Mouse (Mus musculus) thymus, postnatal 36 days (tissue): Measurements from ENCODE around the gene Tsn.
A peak's percentile ranks its signal among the peaks of the same experiment; 100 is the strongest.

Experiments used
- DNase-seq, 2 experiments: peaks; one replicate each; pipeline ENCODE4 v3.0.0; 2022; ENCODE audit warnings: mixed read lengths in 2 of 2

Gene Tsn

DNA sequence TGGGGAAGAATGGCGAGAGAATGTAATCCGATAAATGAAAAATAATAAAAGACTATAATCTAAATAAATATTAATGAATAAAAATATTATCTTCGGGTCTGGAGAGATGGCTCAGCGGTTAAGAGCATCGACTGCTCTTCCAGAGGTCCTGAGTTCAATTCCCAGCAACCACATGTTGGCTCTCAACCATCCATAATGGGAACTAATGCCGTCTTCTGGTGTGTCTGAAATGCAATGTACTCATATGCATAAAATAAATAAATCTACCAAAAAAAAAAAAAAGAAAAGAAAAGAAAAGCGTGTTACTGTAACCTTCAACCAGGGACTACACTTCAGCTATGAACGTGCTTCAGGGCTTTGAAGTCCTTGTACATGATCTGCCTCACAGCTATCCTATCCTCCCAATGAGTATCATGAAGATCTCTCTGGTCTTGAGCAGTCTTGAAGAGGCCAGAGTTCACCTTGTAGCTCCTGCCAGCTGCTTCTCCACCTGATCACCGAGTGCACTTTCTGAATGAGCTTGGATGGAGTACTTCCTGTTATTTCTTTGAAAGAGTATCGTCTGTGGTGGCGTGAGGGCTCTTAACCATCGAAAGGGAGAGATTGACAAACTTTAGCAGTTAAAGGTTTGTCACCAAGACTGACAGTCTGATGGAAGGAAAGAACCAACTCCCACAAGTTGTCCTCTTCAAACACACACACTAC lies at the start of gene Tsn:
TSS of gene Tsn (minus strand) at position 118 of the 705 bp plus-strand sequence.
- DNase-seq, result no peak

DNA sequence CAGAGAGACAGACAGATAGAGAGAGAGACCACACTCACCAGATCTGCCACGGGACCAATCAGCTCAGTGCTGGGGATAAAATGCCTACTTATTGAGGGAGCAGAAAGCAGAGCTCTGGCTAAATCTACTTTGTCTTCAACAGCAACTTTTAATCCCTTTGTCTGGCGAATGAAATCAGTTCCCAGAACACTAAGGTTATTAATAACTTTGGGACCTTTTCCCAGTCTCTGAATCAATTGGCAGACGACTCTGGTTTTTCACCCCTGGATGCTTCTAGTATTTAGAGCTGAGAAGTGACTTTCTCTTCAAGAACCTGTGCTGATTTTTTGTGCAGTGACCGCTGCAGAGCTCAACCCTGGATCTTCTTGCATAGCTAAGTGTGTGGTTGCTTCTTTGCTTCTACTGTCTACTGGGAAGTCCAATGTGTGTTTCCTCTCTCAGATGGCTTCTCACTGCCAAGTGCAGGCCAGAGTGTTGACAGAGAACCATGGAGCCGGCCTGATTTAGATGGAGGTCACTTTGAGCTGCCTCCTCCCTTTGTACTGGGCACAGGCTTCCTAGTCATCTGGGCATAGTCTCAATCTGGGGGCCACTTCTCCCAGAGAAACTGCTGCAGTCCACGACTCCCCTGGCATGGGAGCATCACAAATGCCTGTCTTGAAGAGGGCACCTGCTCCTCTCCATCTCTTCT lies 47.7 kb upstream of the Tsn start:
- DNase-seq, result no peak

DNA sequence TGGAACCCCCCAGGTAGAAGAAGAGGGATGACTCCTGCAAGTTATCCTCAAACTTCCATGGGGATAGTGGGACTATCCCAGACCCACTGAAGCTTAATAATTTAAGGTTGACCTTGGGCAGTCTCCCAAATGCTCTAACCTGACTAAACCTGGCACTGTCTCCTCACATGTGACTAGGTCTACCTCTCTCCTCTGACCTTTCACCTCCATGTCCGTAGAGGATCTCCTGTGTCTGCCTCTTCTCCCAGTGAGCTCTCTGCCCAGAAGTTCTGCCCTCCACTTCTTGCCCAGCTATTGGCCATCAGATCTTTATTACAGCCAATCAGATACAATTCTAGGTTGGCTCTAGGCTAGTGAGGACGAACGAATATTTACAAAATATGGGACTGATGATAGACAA lies 38.4 kb upstream of the Tsn start:
- DNase-seq, result no peak

DNA sequence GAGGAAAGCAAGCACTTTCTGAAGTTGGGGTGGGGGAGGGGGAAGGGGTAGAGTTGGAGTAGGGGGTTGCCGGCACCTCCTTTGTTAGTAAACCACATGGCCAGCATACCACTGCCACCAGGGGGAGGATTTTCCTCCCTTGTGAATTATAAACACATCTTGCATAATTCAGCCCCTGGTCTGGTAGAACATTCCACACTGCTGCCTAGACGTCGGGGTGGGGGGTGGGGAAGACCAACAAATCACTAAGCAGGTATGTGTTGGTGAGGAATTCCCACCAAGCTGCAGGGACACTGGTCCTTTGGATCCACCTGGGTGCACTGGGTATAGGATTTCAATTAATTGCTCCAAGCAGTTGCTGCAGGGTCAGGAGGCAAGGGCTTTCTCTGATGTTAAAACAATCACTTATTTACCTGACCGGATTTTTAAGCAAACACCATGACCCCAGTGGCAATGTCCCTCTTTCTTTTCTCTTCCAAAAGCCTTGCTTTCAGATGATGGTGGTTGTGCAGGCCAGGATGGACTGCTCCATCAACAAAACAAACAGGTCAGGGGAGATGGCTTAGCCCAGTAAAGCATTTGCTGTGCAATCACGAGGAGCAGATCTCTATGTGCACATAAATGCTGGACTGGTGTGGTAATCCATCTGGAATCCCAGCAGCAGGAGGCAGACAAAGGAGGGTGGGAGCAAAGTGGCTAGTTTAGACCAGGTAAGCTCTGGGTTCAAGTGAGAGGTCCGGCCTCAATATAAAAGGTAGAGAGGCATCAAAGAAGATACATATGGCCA lies 32.3 kb upstream of the Tsn start:
- no peak for DNase-seq

DNA sequence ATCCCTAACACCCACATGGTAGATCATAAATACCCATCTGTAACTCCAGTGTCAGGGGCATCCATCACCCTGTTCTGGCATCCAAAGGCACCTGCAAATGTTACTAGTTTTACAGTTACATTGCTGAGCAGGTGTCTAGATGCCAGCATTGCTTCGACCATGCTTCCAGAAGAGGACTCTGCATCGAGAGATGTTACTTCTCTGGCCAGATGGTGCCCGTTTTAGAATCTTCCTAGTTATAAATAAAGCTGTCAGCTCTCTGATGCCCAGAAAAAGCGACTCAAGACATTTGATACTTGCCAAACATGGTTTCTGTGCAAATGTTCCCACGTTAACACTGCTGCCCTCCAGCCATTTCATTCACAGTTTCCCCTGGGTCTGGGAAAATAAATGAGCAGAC lies 26.4 kb upstream of the Tsn start:
- DNase-seq, result no peak

DNA sequence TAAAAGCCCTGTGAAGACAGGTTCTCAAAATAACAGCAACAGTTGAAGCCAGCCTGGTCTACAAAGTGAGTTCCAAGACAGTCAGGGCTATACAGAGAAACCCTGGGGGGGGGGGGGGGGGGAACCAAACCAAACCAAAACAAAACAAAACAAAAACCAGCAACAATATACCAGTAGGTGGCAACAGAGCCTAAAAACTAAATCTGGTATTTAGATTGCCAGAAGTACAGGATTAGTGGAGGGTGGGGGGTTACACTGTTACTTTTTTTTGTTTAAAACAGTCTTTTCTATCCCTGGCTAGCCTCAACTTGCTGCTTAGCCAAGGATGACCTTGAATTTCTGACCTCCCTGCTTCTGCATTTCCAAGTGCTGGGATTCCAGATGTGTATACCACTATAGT lies 24.3 kb upstream of the Tsn start:
- DNase-seq, result no peak

GRCm38 (mm10) chr1:118334749-118335713 lies 23.5 kb upstream of the Tsn start:
- no peak for DNase-seq

DNA sequence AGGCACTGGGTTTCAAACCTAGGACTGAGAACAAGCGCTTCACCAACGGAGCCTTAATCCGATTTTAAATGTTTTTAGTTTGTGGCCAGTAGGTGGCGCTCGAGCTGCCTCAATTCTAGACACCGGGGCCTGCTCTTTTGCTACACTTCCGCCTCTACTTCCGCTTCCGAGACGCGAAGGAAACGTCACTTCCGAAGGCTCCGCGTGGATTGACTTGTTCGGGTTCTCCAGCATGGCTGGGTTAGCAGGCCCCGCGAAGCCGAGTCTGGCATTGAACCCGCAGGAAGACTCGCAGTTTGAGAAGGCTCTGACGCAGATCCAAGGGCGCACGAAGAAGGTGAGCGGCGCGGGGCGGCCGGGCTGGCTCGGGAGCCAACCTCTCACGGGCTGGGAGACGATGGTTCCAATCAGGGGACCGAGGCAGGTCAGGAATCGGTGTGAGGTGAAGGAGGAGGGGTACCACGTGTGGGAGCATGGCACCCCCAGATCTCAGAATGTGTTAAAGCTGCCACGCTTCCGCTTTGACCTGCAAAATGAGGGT lies 10.2 kb upstream of the Tsn start, which contains the start of gene Nifk:
TSS of gene Nifk (plus strand) at position 179 of the 541 bp plus-strand sequence.
- peak; percentile 84 to 88 for DNase-seq

- peak; percentile 21 to 29 for DNase-seq
Observed at GRCm38 (mm10) chr1:118320696-118321095, 9.2 kb upstream of the Tsn start.

- DNase-seq, result peak; percentile 81 to 82
Observed at GRCm38 (mm10) chr1:118310780-118311621, 538 bp downstream of the Tsn start.

DNA sequence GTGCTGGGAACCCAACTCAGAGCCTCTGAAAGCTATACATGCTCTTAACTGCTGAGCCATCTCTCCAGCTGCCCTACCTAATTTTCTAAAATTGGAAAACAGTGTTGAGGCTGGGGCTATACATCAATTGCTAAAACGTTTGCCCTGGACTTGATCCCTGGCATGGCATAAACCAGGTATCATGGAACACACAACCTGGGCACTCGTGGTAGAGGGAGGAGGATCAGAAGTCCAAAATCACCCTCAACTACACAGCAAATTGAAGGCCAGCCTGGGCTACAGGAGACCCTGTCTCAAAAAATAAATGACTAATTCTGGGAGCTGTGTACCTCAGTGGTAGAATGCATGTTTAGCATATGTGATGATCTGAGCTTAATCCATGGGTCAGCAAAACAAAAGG lies 13.8 kb downstream of the Tsn start:
- no peak for DNase-seq

- DNase-seq, result no peak
Observed at GRCm38 (mm10) chr1:118296673-118297072, 14.9 kb downstream of the Tsn start.

DNA sequence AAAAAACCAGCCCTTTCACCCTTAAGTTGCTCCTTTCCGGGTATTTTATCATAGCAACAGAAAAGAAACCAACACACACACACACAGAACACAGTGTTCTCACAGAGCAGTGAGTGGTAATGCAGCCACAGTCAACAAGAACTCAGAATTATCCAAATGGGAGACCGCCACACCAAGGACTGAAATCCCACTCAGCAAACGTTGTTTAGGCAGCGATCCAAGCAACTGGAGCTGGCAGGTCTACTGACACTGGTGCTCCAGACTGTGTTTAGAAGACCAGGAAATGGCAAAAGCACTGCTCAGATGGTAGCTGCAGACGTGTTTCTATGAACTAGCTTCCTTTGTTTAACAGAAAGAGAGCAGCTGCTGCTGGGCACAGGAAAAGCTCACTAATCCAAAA lies 16.7 kb downstream of the Tsn start:
- DNase-seq, result no peak

DNA sequence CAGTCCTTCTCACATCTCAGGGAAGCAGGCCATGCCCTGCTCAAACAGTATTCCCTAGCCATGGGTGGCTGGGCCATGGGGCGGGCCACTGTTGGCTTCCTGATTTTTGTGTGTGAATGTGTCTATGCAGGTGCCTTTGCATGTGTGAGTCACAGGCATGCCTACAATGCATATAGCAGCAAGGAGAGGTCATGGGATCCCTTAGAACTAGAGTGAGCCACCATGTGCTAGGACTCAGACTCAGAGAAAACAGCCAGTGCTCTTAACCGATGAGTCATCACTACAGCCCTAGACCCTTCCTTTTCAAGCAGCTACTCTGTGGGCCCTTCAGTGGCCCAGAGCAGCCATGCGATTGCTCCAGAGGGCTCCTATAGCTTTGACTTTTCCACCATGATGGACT lies 17.3 kb downstream of the Tsn start:
- DNase-seq, result no peak

GRCm38 (mm10) chr1:118292291-118292690 lies 19.2 kb downstream of the Tsn start:
- DNase-seq, result no peak

GRCm38 (mm10) chr1:118275139-118275538 lies 36.4 kb downstream of the Tsn start:
- no peak for DNase-seq

- DNase-seq, result no peak
Observed at GRCm38 (mm10) chr1:118251931-118252330, 59.6 kb downstream of the Tsn start.
